Mouse (Mus musculus) stomach, postnatal 0 days (tissue): Measurements from ENCODE around the gene Ldb3.

ENCODE experiments used
- CTCF ChIP-seq: IDR thresholded peaks from 2 replicates; pipeline ENCODE4 v1.5.1; 2016; ENCODE audit warnings: antibody characterized with exemption, low read depth, mild to moderate bottlenecking, moderate library complexity
- EP300 ChIP-seq: optimal IDR thresholded peaks from 2 replicates; pipeline ENCODE3; 2016; ENCODE audit warnings: antibody characterized with exemption

DNA sequence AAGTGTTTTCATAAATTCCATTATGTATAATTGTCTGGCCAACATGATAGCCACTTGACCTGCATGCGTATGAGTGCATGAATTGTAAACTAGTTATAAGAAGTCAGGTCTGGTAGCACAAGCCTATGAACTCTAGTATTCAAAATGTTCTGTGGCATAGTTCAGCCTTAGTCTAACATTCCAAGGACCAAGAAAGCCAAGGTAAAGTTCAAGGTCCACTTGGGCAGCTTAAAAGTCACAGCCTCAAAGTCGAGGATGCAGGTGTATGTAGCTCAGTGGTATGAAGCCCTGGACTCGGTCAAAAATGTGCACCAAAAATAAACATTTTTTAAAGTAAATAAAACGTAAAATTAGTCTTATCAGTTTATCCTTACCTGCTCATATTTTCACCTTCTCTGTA is 75.9 kb downstream of the Ldb3 start:
- TF ChIP-seq CTCF: no peak
- TF ChIP-seq EP300: no peak
